Mouse (Mus musculus): ENCODE measurements at regions not wholly inside any gene's neighbourhood (a gene's known extent, or its start where the extent isn't known, plus 50 kb on each side); places are given as distances from the start of the nearest gene placed in this dataset.

DNA sequence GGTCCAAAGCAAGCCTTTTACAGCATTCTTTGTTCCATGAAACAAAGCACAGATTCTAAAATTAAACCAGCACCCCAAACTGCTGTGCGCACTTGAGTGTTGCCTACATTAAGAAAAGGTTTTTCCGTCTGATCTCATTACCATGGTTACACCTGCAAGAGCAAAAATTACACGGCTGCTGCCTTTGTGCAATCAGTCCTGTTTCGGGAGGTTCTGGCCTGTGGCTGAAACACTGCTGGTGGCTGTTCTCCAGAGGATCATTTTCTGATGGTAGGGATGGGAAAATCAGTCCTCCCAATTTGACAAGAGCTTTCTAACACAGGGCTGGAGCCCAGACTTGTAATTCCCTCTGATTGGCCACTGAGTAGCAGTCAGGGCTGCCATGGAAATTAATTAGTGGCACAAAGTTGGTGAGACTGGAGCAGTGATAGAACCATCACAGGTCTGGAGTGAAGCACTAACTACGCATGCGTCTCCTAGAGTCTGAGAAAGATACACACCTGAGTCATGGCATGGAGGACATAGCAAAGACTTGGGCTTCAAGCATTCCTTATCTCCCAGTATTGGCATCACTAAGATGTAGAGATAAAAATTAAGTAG lies 114.8 kb upstream of the Fam49a start:
- DNase-seq (ENCODE audit: low spot score), result no peak

DNA sequence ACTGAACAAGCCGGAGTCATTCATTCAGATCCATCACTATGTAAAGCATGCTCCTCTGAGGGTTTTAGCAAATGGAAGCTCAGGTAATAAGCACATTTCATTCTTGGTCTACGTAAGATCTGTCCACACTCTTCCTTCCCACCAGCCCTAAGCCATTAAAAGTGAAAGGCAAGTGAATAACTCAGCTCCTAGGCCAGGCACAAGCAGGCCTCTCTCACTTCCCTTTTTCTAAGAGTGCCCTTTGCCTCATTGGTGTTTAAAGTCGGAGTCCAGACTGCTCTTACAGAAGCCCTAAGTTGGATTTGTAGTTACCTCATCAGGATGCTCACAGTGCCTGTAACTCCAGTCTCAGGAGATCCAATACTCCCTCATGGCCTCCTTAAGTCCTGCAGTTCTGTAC lies 114.1 kb upstream of the Fam49a start:
- no peak for DNase-seq (ENCODE audit: low spot score)

DNA sequence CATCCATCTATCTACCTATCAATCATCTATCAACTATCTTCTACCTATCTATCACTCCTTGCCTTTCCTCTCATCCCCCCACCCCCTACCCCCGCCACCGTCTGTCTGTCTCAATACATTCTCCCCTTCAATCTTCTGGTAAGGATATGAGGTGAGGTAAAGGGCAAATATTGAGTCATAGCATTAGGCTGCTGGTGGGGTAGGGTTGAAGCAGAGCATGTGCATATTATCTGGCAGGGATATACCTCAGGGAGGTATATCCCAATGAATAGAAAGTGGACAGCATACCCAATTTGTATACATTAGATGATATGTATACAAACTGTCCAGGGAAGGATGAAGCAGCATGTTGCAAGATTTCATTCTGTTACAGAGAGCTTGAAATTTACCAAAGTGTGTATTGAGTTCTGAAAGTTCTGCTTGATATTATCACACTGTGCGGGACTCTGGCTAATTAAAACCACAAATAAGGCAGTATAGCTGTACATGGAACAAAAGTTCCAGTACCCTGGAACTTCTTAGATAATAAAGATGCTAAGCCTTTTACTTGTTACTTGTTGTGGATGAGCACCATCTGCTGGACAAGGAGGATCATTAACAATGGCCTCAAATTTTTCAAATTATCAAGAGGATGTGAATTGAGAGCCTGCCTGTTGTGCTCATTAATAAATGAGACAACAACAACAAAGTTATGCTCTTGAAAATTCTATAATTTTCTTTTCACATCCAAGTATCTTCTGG lies 113.1 kb upstream of the Fam49a start:
- DNase-seq (ENCODE audit: low spot score), result peak; percentile 74

DNA sequence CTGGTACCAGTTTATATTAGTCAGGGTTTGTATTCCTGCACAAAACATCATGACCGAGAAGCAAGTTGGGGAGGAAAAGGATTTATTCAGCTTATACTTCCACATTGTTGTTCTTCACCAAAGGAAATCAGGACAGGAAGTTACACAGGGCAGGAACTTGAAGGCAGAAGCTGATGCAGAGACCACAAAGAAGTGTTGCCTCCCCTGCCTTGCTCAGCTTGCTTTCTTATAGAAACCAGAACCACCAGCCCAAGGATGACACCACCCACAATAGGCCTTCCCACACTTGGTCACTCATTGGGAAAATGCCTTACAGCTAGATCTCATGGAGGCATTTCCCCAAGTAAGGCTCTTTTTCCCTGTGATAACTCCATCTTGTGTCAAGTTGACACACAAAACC lies 97.5 kb upstream of the Fam49a start:
- DNase-seq (ENCODE audit: low spot score), result no peak

DNA sequence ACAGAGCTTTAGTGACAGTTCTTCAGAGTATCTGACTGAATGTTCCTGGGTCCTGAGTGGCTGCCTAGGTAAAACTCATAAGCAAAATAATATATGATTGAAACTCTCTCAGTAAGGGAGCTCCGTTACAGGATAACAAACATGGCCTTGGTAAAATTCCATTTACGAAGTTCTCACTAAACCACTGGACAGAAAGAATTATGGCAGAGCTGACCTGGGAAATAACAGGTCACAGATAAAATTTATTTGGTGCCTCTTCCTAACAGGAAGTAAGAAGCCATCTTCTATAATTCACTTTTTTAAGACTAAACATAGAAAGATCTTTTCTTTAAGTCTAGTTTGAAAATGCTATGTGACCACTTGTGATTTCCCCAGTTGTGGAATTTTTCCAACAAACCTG lies 91.4 kb upstream of the Fam49a start:
- no peak for DNase-seq (ENCODE audit: low spot score)

DNA sequence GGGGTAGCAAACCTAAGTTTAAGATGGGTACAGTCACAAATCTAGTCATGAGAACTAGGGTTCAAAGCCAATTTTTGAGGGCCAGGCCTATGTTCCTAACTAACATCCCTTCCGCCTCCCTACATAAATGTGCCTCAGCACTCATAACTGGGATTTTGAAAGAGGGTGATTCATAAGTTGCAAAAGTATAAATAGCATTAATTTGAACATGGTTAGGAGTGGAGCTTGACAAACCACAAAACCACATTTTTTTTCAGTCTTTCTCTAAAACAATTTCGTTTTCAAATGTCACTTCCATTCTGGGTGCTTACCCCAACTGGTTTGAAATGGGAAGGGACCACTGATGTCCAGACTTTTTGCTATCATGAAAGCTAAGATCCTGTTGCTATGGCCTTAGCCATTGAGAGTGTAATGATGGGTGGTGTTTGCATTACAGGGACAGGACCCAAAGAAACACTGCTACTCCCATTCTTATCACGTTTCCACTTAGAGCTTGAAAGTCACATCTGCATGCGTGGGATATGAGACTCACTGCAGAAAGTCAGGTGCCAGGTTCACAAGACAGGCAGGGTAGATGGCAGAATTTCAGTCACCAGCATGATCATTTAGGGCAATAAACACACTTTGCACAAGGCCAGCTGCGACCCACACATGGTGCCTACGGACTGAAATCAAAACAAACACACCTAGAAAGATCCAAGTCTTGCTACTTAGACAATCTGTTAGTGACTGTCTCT lies 89.7 kb upstream of the Fam49a start:
- DNase-seq (ENCODE audit: low spot score), result no peak

DNA sequence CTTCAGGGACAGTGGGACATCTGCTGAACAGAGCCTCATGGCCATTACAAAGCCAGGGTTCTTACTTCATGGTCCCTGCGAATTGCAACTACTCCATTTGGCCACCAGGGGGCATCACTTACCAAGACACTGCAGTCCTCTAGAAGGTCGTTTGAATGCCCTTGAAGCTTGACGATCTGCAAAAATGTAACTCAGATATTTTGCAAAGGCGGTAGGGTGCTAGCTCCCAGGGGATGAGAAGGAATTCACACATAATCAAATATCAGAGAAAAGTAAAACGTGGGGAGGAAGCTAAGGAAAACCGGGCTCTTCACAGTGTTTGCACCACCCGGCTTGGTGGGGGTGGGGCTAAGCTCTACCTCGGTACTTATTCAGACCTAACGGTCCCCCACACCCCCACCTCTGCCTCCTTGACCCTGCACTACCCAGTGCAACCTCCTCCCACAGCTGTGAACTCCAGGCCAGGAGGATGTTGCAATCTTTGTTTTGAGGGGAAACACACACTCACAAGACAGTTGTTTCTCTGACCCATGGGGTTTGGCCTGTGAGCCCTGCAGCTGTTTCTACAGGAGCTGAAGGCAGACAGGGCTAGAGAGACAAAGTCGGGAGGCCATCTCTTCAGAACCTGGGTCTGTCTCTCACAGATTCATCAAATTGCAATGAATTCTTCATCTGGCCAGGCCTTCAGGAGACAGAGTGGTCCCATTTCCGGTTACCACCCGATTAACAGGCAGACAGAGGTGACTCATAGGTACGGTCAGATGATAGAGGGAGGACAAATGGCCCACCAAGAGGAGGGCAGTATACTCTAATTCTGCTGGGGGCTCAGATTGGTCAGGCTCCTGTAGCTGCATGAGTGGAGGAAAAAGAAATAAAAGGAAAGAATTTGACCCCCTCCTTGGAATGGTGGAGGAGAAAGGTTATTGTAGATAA lies 85.3 kb upstream of the Fam49a start:
- peak; percentile 94 for DNase-seq (ENCODE audit: low spot score)

DNA sequence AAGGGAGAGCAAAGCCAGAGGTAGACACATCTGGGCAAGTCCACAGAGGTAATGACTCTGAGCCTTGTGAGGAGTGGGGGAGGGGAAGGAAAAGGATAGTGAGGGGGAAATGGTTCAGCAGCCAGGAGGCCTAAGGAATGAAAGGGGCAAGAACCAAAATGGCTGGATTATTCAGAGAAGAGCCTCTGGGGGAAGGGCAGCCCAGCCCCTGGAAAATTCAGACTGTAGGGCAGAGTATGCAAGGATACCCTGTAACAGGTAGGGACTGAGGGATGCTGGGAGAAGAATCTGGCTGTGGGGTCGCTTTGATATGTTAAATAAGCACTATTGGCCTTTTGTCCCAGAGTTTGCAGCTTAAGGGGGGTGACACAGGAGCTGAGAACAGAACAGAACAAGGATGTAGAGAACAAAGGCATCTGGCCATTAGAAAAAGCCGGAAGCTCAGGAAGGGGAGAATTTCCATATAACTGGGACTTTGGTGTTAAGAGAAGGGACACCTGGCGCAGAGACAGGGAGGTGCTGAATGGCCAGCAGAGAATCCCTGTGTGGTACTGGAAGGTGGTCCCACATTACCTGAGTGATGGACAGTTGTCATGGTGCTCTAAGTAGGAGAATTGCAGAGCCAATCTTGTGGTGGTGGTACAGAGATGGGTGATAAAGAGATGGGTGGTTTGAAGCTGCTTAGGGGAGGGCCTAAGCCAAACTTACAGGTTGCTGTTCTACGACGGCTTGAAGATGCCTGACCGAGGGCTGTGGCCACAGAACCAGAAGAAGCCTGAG lies 84.5 kb upstream of the Fam49a start:
- peak; percentile 14 for DNase-seq (ENCODE audit: low spot score)

DNA sequence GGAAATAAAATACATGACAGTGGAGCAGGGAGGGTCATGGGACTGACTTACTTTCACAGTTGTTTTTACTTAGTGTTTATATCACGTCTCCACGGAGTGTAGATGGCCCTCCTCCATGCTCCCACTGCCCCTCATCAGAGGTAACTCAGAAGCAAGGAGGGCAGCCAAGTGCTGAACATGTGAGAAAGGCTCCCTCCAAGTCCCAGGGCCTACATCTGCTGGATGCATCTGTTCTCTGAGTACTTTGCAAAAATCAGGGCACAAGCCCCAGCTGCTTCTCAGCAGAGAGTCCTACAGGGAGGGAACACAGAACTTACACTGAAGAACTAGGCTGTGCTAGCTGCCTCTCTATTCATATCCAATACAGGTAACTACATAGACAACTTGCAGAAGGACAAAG lies 83.5 kb upstream of the Fam49a start:
- DNase-seq (ENCODE audit: low spot score), result no peak

DNA sequence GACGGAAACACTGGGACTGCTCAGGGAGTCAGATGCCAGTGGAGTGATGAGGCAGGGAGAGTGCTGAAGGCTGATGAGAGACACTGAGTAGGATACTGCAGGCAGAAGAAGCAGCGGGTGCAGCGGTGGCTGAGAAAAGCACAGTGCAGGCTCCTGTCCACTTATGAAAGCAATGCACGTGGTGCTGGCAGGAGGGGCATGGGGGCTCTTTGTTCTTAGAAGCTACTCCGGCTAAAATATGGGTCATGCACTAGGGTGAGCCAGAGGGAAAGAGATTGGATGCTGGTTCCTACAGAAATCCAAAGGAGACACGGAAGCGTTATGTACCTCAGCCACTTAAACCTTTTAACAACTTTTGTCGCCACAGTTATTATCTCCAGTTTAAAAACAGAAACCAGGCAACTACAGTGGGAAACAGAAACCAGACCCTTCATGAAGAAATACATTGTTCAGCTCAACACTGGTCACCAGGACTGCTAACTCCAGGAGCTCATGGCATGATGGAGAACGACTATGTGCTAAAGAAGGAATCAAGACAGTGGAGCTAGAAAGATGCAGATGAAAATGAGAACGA lies 82.6 kb upstream of the Fam49a start:
- no peak for DNase-seq (ENCODE audit: low spot score)

DNA sequence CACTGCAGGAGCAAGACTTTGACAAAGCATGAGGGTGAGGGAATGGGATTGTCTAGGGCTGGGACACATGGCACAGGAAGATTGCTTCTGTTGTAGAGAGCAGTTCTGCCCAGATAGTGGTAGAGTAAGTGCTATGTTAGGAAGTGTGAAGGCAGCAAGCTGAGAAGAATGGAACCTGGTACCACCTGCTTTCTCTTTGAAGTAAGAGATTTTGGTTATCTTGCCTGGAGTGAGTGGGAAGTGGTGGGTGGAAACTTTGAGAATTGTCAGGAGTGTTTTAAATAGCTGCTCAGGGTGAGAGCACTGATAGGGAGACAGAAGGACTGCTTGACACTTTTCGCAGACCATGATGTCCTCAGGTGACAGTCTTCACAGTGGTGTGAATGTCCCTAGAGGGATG lies 81.0 kb upstream of the Fam49a start:
- no peak for DNase-seq (ENCODE audit: low spot score)

DNA sequence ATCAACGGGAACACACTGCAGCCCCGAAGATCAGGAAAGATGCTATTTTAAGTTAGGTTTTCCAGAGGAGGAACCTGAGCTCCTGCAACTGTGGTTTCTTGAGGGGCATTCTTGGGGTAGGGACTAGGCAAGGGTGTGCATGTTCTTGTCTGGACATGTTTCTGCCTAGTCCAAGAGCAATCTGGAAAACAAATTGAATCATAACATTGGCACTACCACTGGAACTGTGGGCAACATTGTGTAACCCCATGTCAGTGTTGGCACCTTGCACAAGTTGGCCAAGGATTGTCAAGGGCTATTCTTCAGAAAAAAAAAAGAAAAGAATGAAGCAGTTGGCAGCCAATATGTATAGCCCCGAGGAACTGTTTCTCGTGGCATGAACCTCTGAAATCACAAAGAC lies 80.3 kb upstream of the Fam49a start:
- DNase-seq (ENCODE audit: low spot score), result no peak

DNA sequence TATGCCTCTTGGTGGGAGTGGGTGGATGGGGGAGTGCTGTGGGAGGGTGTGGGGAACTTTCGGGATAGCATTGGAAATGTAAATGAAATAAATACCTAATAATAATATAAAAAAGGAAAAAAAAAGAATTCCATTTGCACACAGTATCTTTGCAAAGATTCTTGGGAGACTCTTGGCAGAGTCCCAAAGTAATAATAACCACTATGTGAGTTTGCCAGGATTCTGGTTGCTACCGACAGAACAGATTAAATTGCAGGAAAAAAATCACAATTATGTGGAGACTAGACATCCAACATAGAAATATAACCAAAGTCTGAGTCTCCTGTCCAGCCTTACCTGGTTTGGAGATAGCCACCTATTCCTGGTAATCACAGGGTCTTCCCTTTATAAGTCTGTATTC lies 75.6 kb upstream of the Fam49a start:
- no peak for DNase-seq (ENCODE audit: low spot score)

DNA sequence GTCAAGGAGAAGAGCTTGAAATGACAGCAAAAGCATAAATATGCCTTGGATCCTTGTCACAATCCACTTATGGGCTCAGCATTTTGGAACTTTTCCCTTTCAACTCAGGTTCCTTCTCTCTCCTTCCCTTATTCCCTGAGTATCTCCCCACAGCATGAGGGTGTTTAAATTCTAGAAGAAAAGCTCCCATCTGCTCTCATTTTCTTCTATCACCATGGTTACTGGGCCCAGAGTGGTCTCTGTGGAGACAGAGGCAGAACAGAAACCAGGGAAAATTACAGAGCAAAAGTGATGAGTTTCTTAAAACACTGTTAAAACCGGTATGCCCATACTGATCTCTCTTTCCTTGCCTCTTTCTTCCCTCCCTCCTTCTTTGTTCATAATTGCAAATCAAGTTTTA lies 66.9 kb upstream of the Fam49a start:
- no peak for DNase-seq (ENCODE audit: low spot score)

DNA sequence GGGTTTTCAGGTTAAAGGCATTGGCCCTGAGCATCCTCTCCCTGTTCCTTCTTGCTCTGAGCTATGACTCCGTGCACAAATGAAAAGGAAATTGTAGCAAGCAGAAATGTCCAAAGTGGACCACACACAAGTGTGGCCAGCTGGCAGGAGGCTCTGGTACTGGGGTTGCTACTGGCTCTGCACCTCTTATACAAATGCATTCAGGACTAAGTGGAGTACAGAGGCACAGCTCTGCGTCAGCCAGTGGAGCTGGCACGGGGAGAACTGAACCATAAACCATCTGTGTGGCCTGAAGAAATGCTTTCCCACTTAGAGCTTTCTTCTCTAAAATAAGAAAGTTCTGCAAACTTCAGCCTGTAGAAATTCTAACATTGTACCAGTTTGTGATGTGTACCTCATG lies 65.3 kb upstream of the Fam49a start:
- DNase-seq (ENCODE audit: low spot score), result no peak

DNA sequence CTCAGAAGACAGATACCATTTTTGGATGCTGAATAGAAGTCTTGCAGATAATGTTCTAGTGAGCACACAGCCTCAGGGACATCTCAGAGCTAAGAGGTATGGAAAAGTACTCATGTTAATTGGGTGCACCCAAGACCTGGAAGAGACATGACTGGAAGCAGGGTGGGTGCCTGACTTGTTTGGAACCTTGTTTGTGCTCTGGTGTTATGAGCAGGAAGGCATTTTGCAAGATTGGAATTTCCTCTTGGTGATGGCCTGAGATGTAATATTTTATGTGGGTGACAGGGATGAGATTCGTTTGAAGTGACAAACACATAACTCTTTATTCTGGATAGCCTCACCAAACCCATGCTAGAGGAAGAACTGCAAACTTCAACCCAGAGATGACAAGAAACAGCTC lies 53.7 kb upstream of the Fam49a start:
- DNase-seq (ENCODE audit: low spot score), result no peak
